Mouse (Mus musculus) heart, embryonic 11.5 days (tissue): ENCODE measurements around the gene Ubxn11. TPM values are rescaled to one million over a fixed set of nuclear protein-coding genes. Genes with fewer than 3 reads are reported as not detected.

Experiments
- ATAC-seq: fragments of 200-750 bp; cut with Nextera tagmentation; replicated peaks from 2 replicates; pipeline ENCODE4 v1.8.0; 2017; ENCODE audit warnings: moderate library complexity; ENCODE audit not compliant: insufficient number of reproducible peaks, low FRiP score, low TSS enrichment
- H3K27ac ChIP-seq: fragments of 300-500 bp; sonication (generic); 2 replicates; pipeline ENCODE4 v1.5.1; 2014; ENCODE audit warnings: mild to moderate bottlenecking, low read depth, low read length
- H3K27me3 ChIP-seq: fragments of 300-500 bp; sonication (generic); 2 replicates; pipeline ENCODE4 v1.6.1; 2014; ENCODE audit warnings: mild to moderate bottlenecking, low read length, mixed read lengths; ENCODE audit not compliant: control insufficient read depth, insufficient read depth
- H3K36me3 ChIP-seq: fragments of 300-500 bp; sonication (generic); 2 replicates; pipeline ENCODE4 v1.6.1; 2014; ENCODE audit warnings: mild to moderate bottlenecking, low read length, moderate library complexity, mixed read lengths; ENCODE audit not compliant: control insufficient read depth, insufficient read depth
- H3K4me1 ChIP-seq: fragments of 300-500 bp; sonication (generic); 2 replicates; pipeline ENCODE4 v1.6.1; 2014; ENCODE audit warnings: low read length; ENCODE audit not compliant: control insufficient read depth, insufficient read depth
- H3K4me2 ChIP-seq: fragments of 300-500 bp; sonication (generic); 2 replicates; pipeline ENCODE4 v1.6.1; 2014; ENCODE audit warnings: mild to moderate bottlenecking, moderate library complexity
- H3K4me3 ChIP-seq: fragments of 300-500 bp; sonication (generic); 2 replicates; pipeline ENCODE4 v1.5.1; 2014; ENCODE audit warnings: low read depth, low read length
- H3K9ac ChIP-seq: fragments of 300-500 bp; sonication (generic); 2 replicates; pipeline ENCODE4 v1.6.1; 2014; ENCODE audit warnings: mild to moderate bottlenecking, low read depth, low read length, moderate library complexity
- H3K9me3 ChIP-seq: fragments of 300-500 bp; sonication (generic); replicated peaks from 2 replicates; pipeline ENCODE4 v1.6.1; 2016; ENCODE audit warnings: low read length; ENCODE audit not compliant: control insufficient read depth
- WGBS: fragments of 180-500 bp; shearing (Covaris S2); extraction: QIAGEN DNeasy Blood & Tissue Kit; methylation state at CpG from one replicate; pipeline ENCODE4 v1.1.7; 2014; ENCODE audit not compliant: insufficient replicate concordance; 5-methylcytosine and 5-hydroxymethylcytosine counted together
- polyA plus RNA-seq: library from polyadenylated mRNA; unstranded; fragments of >200 nt; fragmentation: Nextera tagmentation; extraction: Ambion mirVana; gene quantifications from 2 replicates; pipeline ENCODE4 v1.2.1, GENCODE M21; 2014

The Ubxn11 gene
- polyA plus RNA-seq, 1 experiment from 2014 or later, result 2.0 TPM

- no peak for ATAC-seq
- Histone ChIP-seq H3K4me2 (peak overlapping the region; percentile 37), H3K4me3 (no peak overlapping the region), H3K36me3 (no peaks in the 10 kb centered on the region), H3K9me3 (no peaks in the 10 kb centered on the region), H3K4me1 (no peaks in the 10 kb centered on the region), H3K27ac (no peak overlapping the region), H3K9ac (no peak overlapping the region), H3K27me3 (peaks cover 30% of the 10 kb centered on the region)
- WGBS, result 30% methylated on average over 23 of the region's 23 CpGs
These were observed 36.9 kb upstream of the Ubxn11 start for GRCm38 (mm10) chr4:134065431-134066004.

DNA sequence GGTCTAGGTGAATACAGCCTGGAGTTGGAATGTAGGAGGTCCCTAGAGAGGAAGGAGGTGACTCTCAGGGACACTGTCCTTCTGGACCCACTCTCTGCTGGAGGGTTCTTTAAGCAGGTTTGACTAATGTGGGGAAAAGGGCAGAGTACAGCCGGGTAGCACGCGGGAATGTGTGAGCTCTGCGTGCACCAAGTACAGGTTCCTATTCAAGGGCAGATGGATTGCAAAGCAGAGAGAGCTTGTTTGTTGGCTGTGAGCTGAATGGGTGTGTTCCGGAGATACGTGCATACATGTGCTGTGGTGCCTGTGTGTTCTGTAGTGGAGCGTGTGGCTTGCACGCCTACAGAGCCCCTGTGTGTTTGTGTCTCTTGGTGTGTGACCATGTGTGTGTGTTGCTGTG lies 35.0 kb upstream of the Ubxn11 start:
- 92% methylated on average over 8 of the region's 8 CpGs for WGBS
- Histone ChIP-seq H3K36me3 (no peaks in the 10 kb centered on the region), H3K4me3 (no peak overlapping the region)

DNA sequence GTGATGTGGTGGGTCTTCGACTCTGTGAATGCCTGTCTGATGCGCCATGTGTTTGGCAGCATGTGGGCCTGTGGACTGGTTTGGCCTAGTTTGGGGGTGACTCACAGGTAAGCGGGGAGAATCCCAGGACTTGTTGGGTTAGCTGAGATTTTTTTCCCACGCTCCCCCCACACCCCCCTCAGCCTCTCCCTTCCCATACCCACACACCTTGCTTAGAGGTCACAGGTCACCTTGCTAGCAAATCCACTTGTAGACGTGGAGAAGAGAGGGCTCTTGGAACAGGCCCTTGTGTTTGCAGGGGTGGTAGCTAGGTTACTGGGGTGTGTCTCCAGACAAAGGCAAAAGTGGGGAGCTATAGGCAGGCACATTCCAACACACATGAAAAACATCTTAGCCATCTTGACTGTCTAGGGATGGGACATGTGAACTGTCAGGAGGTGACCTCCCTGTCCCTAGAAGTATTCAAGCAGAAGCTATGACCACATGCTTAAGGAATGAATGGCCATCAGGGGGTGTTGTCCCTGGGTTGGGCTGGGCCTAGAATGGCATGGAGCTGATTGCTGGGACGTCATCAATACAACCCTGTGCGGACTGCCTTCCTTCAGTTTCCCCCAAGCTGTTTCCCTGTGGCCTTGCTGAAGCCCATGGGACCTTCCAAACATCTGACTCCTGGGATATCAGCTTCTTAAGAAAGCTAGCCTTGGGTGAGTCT lies 34.4 kb upstream of the Ubxn11 start:
- Histone ChIP-seq H3K36me3 (no peaks in the 10 kb centered on the region), H3K4me3 (no peak overlapping the region), H3K9me3 (no peaks in the 10 kb centered on the region), H3K27me3 (peaks cover 23% of the 10 kb centered on the region), H3K4me1 (no peaks in the 10 kb centered on the region), H3K9ac (no peak overlapping the region), H3K27ac (no peak overlapping the region), H3K4me2 (no peak overlapping the region)
- 76% methylated on average over 7 of the region's 7 CpGs for WGBS
- no peak for ATAC-seq

More for the DNA sequence above, 35.0 kb upstream of the Ubxn11 start:
- Histone ChIP-seq H3K9ac (no peak overlapping the region), H3K4me1 (no peaks in the 10 kb centered on the region), H3K9me3 (no peaks in the 10 kb centered on the region), H3K27ac (no peak overlapping the region), H3K4me2 (no peak overlapping the region), H3K27me3 (peaks cover 23% of the 10 kb centered on the region)
- ATAC-seq, result no peak

DNA sequence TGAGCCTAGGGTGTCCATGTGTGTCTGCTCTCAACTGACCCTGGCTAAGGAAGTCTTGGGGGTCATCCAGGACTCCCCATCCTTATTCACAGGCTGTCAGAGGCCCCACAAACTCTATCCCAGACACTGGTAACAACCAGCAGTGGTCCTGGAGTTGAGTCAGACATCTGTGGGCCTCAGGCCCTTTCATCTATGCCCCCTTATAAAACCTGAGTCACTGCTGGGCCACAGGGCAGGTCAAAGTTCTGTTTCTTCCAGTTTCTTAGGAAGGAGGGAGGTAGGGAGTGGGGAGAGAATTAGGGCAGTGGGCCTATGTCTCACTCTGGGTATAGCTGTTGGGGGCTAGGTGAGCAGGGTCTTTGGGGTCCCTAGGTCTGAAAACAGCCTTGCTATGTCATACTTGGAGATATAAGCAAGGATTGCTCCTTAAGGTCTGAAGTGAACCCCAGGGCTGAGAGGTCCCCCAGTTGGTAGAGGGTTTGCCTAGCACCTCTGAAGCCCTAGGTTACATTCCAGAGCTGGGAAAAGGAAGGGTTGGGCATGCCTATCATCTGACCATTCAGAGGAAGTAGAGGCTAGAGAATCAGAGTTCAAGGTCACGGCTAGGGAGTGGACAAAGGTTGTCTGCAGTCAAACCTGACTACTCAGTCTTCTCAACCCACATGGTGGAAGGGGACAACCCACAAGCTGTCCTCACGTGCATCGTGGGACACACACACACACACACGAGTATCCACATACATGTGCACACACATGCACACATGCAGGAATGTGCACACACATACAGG lies 33.4 kb upstream of the Ubxn11 start:
- no peak for ATAC-seq
- H3K4me3 ChIP-seq, result no peak overlapping the region
- H3K27me3 ChIP-seq, result peaks cover 19% of the 10 kb centered on the region
- no peak overlapping the region for H3K9ac ChIP-seq
- no peaks in the 10 kb centered on the region for H3K4me1 ChIP-seq
- 89% methylated on average over 4 of the region's 4 CpGs for WGBS
- no peaks in the 10 kb centered on the region for H3K36me3 ChIP-seq
- no peak overlapping the region for H3K4me2 ChIP-seq
- H3K27ac ChIP-seq, result no peak overlapping the region
- no peaks in the 10 kb centered on the region for H3K9me3 ChIP-seq

- H3K27ac ChIP-seq, result no peak overlapping the region
- no peak for ATAC-seq
- H3K9me3 ChIP-seq, result no peaks in the 10 kb centered on the region
- H3K36me3 ChIP-seq, result no peaks in the 10 kb centered on the region
- H3K4me1 ChIP-seq, result peaks cover 12% of the 10 kb centered on the region
- H3K4me2 ChIP-seq, result no peak overlapping the region
- no peak overlapping the region for H3K9ac ChIP-seq
- peaks cover 10% of the 10 kb centered on the region; the same call in 1 of the 2 replicates for H3K27me3 ChIP-seq
- H3K4me3 ChIP-seq, result no peak overlapping the region
- 20% methylated on average over 3 of the region's 3 CpGs for WGBS
These were observed 23.7 kb upstream of the Ubxn11 start for GRCm38 (mm10) chr4:134078694-134079093.

DNA sequence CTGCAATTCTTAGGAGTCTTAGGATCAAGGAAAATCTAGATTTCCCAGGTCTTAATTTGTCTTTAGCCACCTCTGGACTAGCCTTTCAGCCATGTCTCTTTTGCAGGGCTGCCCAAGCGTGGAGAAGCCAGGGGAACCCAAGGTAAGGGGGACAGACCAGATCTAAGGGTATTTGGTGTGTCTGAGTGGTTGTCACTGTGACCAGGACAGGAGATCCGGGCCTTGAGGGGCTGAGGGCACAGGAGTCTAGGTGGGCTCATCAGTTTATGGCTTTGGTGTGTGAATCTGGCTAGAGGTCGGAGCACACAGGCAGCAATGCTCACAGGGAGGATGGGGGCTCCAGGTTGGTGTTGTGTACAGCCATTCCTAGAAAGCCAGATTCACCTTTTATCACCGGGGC lies 21.7 kb upstream of the Ubxn11 start:
- no peak overlapping the region for H3K27ac ChIP-seq
- peaks cover 10% of the 10 kb centered on the region; the same call in 1 of the 2 replicates for H3K27me3 ChIP-seq
- WGBS, result 79% methylated on average over 4 of the region's 4 CpGs
- no peak overlapping the region for H3K4me2 ChIP-seq
- no peaks in the 10 kb centered on the region for H3K36me3 ChIP-seq
- H3K9ac ChIP-seq, result no peak overlapping the region
- peaks cover 12% of the 10 kb centered on the region for H3K4me1 ChIP-seq
- no peak overlapping the region for H3K4me3 ChIP-seq
- ATAC-seq, result no peak
- no peaks in the 10 kb centered on the region for H3K9me3 ChIP-seq

DNA sequence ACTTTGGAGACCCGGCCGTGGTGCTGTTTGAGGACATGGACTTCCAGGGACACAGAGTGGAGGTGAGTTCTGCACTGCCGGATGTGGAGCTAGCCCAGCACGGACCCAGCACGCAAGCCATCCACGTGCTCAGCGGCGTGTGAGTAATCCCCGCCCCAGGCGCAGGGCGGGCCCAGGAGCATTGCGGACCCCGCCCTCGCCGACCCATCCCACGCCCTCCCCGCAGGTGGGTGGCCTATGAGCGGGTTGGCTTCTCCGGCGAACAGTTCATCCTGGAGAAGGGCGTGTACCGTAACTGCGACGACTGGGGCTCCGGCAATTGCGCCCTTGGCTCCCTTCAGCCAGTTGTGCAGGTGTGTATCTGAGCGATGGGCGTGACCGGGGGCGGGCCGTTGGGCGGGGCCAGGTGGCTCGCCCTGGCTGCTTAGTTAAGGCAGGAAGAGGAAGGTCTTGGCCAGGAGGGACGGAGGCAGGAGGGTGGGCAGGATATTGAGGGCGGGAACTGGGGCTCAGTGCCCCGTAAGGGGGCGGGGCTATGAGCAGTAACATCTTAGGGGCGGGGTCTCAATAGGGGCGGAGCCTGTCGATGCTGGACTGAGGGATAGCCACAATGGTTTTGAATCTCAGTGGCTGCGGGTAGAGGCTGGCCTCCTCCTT lies 20.5 kb upstream of the Ubxn11 start:
- Histone ChIP-seq H3K4me1 (peaks cover 12% of the 10 kb centered on the region), H3K9ac (no peak overlapping the region), H3K4me3 (peak overlapping the region; percentile 34), H3K4me2 (peak overlapping the region; percentile 70), H3K27ac (no peak overlapping the region), H3K27me3 (peaks cover 10% of the 10 kb centered on the region; the same call in 1 of the 2 replicates), H3K36me3 (no peaks in the 10 kb centered on the region), H3K9me3 (no peaks in the 10 kb centered on the region)
- under 1% methylated on average over 41 of the region's 41 CpGs for WGBS
- peak; percentile 80 for ATAC-seq

- no peak for ATAC-seq
- Histone ChIP-seq H3K4me2 (peak overlapping the region; percentile 70), H3K27ac (no peak overlapping the region), H3K36me3 (no peaks in the 10 kb centered on the region), H3K4me1 (peaks cover 12% of the 10 kb centered on the region), H3K4me3 (peak overlapping the region; percentile 34), H3K9ac (no peak overlapping the region), H3K27me3 (peaks cover 10% of the 10 kb centered on the region; the same call in 1 of the 2 replicates), H3K9me3 (no peaks in the 10 kb centered on the region)
- WGBS, result 19% methylated on average over 7 of the region's 7 CpGs
These were observed 19.9 kb upstream of the Ubxn11 start for GRCm38 (mm10) chr4:134082460-134082859.
